ENCODE assay signal across 17 mouse cellular contexts in the genomic region with DNA sequence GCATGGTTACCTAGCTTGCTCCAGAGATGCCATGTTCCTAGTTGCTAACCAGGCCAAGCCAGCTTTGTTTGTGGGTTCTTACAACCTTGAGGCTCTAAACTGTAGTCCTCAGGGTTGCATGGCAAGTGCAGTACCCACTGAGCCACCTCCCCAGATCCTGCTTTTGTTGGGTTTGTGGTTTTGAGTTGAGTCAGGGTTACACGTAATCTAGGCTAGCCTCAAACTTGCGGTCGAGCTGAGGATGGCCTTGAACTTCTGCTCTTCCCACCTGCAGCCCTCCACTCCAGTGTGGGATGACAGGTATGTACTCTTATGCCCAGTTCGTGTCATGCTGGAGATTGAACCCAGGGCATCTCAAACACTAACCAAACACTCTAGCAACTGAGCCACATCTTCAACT.
"Had no signal": no experiment of that assay in that cellular context is flagged by ENCODE, and none has a peak within 500 bp of the region (broad histone marks: within the 10 kb centered on the region; RNA-seq: fewer than 3 reads in every experiment).

No protein-coding gene starts in this region.

- H3K9ac ChIP-seq: limb, embryonic 13.5 days; liver, embryonic 12.5 days; liver, embryonic 15.5 days; lung, embryonic 15.5 days; midbrain, embryonic 12.5 days had no signal

- H3K36me3 ChIP-seq: limb, embryonic 13.5 days; liver, embryonic 12.5 days; liver, embryonic 15.5 days; lung, embryonic 15.5 days; midbrain, embryonic 12.5 days had no signal

- H3K27me3 ChIP-seq: limb, embryonic 13.5 days; liver, embryonic 15.5 days; lung, embryonic 15.5 days; midbrain, embryonic 12.5 days had no signal

- H3K27ac ChIP-seq: limb, embryonic 13.5 days; liver, embryonic 12.5 days; liver, embryonic 15.5 days; lung, embryonic 15.5 days; midbrain, embryonic 12.5 days had no signal

- H3K9me3 ChIP-seq: limb, embryonic 13.5 days; liver, embryonic 12.5 days; liver, embryonic 15.5 days; lung, embryonic 15.5 days; midbrain, embryonic 12.5 days had no signal

- H3K4me3 ChIP-seq: limb, embryonic 13.5 days; liver, embryonic 12.5 days; liver, embryonic 15.5 days; lung, embryonic 15.5 days; midbrain, embryonic 12.5 days had no signal

- H3K4me2 ChIP-seq: limb, embryonic 13.5 days; liver, embryonic 12.5 days; liver, embryonic 15.5 days; lung, embryonic 15.5 days; midbrain, embryonic 12.5 days had no signal

- DNase-seq: kidney, adult 18-20 months; kidney, adult 9 months; kidney, postnatal 14 days; kidney, postnatal 4 days; left cerebral cortex, postnatal 4 days; liver; lung, adult 18-20 months; lung, postnatal 10 days; lung, postnatal 36 days; thymus, adult 2 months; thymus, postnatal 14 days; thymus, postnatal 4 days had no signal

- ATAC-seq: liver, embryonic 12.5 days had no signal

- H3K4me1 ChIP-seq: liver, embryonic 12.5 days had no signal
